Mouse (Mus musculus): Measurements from ENCODE around the gene Wnt3a.

DNA sequence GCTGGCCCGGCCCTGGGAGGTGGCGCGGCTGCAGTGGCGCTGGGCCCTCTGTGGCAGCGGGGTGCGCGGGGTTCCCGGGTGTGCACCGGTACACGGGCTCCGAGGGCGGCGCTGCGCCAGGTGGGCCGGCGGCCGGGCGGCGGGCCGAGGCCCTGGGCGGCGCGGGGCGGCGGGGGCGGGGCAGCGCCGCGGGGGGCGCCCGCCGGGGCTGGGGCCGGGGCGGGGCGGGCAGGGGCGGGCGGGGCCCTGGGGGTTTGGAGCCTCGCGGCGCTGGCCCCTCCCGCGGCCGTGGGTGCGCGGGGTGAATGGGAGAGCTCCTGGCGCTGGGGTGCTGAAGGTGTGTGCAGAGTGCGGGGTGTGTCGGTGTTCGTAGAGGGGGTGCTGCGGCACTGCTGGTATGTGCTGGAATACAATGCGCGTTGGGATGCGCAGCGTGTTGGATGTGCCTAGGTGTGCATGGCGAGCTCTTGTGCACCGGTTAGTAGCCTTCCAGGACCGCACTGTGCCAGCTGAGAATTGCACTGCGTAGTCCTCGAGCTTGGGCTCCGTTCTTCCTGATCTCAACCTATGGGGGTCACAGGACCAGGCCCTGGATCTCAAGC lies at the start of gene Wnt3a:
- no peak for TF ChIP-seq CTCF (IDR thresholded peaks at IDR 0.05; ENCODE audit: control insufficient read depth, insufficient read depth, low read length)
- no peak for TF ChIP-seq POLR2A (IDR thresholded peaks at IDR 0.05; ENCODE audit: borderline replicate concordance, control insufficient read depth, low read depth, low read length)

All from bone marrow, adult 2 months (tissue).